Mouse (Mus musculus) ES-CJ7 (cell line): ENCODE results near the gene Mrs2.

Experiments used
- DNase-seq: peaks from one replicate; pipeline ENCODE4 v3.0.0; 2011; ENCODE audit warnings: low read depth, low spot score

Gene Mrs2

DNA sequence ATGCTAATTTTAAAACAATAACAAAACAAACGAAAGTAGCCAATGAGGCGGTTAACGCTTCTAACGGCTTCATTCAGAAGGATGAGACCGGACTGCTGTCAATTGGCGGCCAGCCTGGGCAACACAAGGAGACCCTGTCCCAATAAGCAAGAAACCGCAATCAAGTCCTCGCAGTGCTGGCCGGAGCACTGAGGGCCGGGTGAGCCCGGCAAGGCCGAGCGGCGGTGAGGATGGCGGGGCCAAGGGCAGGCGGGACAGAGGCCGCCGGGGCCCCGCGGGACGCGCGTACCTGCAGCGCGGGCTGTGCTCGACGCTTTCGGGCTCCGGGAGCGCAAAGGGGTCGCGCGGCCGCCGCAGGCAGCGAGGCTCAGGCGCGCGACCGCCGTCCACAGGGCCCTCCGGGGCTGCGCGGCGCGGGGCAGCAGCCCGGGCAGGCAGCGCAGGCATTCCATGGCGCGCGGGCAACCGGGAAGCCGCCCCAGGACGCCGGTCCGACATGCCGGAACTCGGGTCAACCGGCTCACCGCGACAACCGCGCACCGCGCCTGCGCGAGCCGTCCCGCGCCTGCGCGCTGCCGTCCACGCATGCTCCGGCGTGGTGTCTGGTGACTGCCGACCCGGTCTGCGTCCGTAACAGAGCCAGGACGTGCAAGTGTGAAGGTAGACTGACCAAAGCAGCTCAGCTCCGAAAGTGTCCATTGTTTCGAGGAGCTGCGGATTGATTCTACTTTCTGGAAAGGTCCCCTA is at the start of gene Mrs2:
Gene Mrs2, minus strand, starts transcription at position 587 of the 747 bp plus-strand sequence.
- peak; percentile 86 for DNase-seq

DNA sequence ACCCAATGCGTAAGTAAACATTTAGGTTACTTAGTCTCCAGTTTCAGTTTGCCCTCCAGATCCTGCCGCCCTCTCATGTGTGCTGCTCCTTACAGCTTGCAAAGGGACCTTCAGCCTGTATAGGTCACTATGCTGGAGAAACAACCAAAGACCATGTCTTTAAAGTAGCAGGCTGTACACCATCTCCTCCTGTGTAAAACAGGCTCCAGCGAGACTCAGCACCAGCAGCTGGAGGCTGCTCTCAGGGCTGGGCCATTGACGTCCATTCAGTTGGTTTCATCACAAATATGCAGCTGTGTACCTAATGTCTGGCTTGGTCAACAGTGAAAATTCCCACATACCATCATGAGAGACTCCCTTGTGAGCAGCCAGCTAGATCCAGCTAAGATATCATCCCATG is 49.6 kb upstream of the Mrs2 start:
- DNase-seq, result no peak

DNA sequence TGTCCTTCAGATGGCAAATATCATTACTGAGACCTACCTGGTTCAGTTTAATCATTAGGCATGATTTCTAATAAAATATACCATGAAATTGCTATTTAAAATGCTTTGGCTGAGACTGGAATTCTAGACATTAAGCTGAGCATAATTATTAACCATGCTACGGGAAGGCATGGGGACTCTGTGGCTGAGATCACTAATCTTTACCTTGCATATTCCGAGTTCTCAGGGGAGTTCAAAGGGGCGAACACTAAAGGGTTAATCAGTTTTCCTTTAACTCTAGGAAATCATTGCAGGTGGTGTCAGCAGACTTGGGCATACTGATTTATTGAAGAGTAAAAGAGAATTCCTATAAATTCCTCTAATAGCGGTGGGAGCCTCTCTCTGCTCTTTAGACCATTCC is 47.0 kb upstream of the Mrs2 start:
- DNase-seq, result no peak

DNA sequence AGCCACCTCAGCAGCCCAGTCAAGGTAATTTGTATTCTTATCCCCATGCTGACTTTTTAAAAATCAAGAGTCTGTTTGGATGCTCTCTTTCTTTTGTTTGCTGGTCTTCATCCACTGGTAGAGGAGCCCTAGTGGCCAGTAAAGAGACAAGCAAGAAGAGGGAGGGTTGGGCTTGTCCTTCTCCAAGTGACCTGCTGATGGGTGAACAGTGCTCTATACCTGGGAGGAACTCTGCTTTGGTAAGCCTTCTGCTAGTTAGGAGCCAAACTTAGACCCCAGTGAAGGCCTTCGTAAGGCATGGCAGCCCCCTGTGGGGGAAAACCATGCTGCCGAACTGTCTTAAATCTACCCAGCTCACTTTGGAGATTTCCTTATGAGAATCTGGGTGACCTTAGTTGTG is 46.5 kb upstream of the Mrs2 start:
- DNase-seq, result no peak

DNA sequence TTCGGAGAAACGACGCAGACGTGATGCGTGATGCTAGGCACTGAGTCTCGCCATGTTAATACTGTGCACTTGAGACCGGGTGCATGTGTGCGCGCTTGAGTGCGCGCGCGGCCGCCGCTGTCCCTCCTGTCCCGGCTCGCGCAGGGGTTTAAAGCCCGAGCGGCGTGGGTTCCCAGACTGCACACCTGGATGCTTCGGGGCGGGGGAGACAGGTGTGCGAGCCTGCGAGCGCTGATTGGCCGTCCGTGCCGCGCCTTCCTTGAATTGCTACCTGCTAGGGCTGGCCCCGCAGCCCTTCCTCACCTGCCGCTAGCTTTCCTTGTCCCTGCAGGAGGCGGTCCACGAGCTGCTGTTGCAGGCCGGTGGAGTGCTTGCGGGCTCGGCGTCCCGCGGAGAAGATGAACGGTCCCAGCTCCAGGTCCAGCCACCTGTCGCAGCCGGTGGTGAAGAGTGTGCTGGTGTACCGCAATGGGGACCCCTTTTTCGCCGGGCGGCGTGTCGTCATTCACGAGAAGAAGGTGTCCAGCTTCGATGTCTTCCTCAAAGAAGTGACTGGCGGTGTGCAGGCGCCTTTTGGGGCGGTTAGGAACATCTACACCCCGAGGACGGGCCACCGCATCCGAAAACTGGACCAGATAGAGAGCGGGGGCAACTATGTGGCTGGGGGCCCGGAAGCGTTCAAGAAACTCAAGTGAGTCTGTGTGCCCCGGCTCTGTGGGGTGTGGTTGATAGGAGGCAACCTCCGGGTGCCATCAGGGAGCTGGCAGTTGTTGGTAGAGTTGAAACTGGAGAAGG is 35.9 kb upstream of the Mrs2 start, which contains the start of gene Dcdc2a:
Gene Dcdc2a, plus strand, starts transcription at position 132 of the 795 bp plus-strand sequence.
- DNase-seq, result peak; percentile 34

DNA sequence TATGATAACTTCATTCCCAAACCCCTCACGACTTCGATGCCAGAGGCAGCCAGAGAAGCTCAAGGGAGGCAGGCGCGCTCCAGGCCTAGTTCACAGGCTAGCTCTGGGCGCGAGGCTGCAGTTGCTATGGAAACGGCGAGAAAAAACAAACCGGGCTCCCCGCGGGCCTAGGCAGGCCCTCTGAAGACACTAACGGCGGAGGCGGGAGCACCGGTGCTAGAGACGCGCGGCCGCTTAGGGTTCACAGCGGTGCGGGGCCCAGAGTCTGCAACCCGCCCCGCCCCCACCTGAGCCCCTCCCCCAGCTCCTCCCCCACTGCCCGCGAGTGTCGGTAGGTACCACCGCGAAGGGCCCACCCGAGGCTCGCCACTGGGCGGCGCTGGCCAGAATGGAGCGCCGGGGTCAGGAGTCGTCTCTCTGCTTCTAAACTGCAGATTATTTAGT is 35.0 kb upstream of the Mrs2 start:
- DNase-seq, result peak; percentile 73

DNA sequence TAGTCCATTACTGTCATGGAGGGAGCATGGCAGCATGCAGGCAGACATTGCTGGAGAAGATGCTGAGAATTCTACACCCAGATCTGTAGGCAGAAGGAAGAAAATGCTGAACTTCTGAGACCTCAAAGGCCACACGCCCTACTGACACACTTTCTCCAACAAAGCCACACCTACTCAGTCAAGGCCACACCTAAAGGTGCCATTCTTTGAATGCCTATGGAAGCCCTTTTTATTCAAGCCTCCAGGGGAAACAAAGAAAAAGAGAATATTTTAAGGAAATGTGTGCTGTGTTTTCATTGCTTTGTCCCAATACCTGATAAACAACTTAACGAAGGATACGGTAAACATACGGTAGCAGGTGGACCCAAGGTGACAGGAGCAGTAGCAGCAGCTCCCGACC is 32.5 kb upstream of the Mrs2 start:
- peak; percentile 28 for DNase-seq

DNA sequence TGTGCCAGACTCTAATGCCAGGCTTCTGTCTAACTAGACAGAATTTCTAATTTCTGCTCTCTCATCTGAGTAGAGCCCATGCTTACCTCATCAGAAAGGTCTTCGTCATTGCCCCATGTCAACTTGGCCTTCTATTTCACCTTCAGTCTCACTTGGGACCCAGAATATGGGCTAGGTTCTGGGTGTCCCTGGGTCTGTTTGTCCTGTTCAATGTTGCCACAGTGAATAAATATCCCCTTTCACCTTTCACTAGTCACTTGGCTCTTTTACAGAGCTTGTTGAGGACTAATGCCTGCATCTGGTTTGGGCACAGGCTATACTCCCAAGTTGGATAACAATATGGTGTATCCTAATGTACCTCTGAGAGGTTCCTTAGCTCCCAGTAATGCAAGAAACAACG is 19.3 kb upstream of the Mrs2 start:
- no peak for DNase-seq

DNA sequence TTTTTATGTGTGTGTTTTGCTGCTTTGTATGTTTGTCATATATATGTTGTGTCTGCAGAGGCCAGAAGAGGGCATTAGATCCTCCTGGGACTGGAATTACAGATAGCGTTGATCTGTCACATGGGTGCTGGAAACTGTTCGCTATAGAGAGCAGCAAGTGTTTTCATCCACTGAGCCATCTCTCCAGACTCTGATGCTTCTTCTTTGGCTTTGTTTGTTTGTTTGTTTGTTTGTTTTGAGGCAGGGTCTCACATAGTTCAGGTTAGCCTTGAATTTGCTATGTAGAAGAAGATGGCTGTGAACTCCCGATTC is 6.9 kb upstream of the Mrs2 start:
- peak; percentile 16 for DNase-seq

DNA sequence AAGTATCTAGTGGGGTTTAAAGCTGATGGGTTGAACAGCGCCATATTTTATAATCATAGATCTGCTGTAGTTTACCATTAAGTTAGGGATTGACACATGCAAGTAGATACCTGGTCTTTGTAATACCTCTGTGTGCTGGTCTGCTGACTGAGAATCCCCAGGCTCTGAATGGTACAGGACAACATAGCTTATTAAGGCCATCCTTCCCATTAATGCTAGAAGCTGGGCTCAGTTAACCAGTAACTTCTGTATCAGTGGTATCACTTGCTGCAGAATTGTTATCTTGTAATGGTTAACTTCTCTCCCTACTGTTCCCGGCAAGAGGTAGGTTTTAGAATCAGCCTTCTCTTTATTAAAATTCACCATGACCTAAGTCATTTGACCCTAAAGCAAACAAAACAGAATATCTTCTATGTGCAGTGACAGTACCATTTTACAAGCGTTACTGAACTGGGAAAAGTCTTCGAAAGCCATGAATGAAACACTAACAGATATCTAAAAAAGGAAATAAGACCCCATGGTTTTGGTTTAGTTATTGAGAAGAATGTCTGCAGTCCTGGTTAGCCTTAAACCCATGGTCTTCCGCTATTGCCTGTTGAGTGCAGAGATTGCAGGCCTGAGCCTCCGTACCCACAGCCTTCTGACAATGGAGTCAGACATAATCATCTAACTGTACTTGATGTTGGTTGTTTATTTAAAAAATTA is 6.4 kb upstream of the Mrs2 start:
- DNase-seq, result no peak

DNA sequence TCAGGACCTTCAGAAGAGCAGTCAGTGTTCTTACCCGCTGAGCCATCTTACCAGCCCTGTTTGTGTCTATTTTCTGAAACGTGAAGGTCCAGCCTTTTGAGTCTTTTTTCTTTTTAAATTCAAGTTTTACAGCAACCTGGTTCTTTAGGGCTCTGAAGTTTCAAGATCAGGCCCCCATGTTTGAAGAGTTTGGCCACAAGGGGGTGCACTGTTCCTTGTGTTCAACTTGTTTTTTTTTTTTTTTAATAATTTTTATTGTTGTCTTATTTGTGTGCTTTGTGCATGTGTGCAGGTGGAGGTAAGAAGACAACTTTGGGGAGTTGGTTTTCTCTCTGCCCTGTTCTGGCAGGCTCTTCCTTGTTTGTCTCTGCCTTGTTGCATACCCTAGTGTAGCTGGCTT is 4.5 kb upstream of the Mrs2 start:
- DNase-seq, result peak; percentile 33

DNA sequence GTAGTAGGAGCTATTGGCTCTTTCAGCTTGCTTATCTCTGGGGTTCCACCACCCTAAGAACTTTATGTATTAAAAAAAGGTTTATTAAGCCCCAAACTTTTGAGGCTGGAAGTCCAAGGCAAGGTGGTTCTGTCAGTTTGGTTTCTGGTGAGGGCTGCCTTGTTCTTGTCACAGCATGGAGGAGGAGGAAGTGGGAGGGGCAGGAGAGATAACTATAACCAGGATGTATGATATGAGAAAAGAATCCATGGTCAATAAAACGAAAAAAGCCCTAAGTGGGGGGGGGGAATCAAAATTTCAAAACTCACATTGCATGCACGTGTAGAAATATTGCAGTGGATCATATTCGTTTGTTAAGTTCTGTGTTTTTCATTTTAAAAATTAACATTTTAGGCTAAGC is 3.0 kb upstream of the Mrs2 start:
- no peak for DNase-seq

DNA sequence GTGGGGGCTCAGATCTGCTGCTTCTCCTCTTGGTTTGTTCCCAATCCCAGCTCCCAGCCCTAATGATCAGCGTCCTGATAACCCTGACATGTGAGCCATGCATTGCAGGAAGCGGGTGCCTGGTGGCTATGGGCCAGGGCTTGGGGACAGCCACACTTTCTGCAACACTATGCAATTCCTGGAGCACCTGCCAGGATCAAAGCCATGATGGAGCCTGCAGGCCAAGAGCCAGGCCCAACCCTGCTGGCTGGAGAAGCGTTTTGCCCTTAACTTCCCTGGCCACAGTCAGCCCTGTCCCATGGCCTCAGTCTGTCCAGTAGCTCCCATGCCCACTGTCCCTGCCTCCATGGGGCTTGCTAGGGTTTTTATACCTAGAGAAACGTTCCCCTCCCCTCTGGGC is 2.2 kb upstream of the Mrs2 start:
- DNase-seq, result no peak

DNA sequence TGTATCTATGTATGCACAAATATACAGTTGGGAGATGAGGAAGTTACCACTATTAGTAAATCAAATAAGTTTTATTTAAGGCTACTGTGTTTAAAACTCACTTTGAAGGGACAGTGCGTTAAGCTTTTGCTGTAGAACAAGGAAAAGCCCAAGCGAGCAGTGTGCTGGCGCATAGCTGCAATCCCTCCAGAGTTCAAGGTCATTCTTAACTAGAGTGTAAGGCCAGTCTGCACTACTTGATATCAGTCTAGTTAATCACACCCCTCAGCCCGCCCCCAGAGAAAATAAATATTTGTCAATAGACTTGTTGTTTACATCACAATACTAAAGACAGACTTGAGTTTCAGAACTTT is 337 bp upstream of the Mrs2 start:
- no peak for DNase-seq

DNA sequence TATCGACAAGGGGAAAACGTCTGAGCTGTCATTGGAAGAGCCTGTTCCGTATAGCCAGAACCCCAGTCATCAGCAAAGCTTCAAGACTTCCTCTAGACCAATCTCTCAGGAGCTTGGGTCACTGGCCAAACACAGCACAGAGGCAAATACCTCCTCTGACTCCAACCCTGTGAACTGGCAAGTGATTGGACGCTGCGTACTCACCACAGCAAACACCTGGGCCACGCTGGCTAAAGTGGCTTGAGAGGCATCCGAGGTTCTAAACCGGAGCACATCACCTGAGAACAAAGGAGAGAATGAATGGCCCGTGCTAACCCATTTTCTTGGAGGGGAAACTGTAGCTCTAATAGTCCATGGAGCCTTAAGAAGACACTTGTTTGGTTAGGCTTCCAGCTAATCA is 1.9 kb downstream of the Mrs2 start:
- no peak for DNase-seq

DNA sequence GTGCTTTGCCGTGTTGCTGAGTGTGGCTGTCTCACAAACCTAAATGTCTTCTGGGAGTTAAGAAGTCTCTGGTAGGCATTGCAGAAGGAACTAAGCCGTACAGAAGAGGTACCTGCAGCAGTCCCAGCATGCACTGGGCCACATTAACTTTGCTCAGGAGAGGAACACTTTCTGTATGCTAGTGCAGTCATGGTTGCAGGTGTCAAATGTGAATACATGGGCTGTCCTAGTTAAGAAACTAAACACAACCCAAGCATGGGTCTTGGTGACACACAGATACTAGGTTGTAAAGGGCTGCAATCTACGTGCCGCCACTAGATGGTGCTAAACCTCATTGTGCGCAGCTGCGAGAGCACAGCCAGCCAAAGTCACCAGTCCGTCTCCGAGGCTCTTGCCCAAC is 13.1 kb downstream of the Mrs2 start:
- no peak for DNase-seq

DNA sequence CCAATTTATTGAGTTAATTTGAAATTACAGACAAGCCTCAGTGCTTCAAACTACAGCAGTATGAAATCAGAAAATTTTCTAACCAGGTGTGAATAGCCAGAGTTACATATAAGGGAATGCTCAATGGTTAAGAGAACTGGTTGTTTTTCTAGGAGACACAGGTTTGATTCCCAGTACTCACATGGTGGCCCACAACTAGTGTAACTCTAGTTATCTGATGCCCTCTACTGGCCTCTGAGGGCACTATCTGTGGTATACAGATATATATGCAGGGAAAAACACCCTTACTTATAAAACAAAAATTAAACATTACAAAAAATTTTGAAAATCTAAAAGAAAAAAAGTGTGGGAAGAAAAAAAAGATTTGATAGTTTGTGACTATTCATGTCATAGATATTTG is 17.2 kb downstream of the Mrs2 start:
- peak; percentile 29 for DNase-seq

DNA sequence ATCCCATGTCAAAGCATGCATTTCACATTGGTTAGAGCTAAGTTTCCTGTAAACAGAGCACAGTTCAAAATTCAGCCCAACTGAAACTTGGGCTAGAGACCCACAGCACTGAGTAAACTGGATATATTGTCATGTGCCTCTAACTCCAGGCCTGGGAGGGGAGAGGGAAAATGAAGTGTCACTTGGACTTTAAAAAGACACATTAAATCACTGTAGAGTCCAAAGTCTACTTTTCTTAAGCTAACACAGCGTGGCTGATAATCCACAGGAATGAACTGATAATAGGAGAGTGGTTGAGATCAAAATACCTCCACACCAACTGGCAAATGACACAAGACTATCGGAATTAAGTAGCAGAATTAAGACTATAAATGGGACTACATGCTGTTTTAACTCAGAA is 20.6 kb downstream of the Mrs2 start:
- no peak for DNase-seq

DNA sequence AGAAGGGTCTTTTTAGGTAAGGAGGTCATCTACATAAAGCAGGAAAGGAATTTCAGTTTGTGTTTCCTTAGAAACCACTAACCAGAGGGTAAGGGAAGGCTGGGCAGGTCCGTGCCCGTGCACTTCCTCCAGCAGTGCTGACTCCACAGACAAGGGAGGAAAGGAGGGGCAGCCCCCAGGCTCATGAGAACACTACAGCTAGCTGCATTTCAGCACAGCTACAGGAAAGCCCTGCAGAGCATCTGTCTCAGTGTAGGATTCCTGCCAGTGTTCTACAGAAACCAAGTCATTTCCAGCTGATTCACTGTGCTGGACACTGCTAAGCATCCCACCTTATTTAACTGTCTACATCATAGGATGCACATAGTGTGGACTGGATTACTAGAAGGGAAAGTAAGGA is 27.0 kb downstream of the Mrs2 start:
- no peak for DNase-seq

DNA sequence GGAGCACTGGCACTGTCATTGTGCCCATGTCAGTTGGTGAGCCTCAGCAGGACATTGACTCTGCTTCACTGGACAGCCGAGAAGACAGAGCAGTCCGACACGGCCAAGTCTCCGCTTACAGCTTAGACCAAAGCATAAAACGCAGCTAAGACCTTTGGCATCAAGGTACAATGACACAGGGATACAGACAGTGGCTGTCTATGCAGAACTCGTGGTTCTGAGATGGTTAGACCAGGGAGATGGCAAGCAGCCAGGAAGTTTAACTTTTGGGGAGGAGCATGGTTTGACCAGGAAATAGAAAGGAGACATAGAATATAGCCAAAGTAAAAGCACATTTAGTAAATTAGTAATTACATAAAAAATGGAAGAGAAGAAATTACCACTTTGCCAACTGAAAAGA is 31.2 kb downstream of the Mrs2 start:
- no peak for DNase-seq

DNA sequence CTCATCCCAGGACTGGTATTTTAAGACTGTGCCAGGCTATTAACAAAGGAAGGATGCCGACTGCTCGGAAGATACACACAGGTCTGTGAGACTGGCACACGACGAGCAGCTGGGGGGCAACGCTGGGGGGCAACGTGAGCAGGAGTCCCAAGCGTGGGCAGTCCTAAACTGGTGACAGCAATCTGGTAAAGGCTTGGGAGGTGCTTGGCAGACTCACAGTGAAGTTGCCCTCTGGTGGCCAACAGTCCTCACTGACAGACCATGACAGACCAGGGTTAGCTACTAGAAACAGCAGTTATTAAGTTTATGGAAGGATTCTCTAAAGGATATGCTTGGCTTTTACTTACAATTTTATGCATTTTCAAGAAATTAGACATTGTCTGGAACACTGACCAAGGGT is 31.8 kb downstream of the Mrs2 start:
- DNase-seq, result peak; percentile 45

DNA sequence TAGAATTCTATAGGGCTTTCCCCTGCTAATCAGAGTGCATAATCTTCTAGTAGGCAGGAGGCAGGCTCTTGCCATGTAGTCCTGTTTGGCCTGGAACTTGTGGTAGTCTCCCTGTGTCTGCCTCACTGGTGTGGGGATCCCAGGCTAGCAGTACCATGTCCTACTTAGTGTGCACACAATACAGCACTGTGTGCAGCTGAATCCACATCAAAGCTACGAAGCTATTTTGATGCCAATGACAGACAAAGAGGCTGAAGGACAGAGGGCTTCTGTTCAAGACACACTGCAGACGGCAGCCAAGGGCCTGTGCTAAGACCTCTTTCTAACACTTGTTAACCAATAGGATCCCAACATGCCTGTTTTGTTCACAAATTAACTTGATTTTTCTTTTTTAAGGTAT is 34.7 kb downstream of the Mrs2 start:
- DNase-seq, result no peak

DNA sequence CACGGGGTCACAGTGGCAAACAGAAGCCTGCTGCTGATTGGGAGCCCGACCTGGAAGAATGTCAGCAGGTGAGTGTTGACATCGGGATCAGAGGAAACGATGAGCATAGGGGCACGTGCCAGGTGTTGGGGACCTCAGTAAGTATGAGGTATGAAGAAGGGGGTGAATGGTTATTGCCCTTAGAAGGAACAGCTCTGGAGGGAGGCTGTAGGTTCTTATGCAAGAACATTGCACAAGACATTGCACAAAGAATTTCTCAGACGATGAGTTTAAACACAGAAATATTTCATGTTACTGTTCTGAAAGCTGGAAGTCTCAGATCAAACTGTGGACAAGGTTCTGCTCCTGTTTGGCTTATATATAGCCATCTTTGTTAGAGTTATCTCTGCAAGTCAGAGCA is 39.1 kb downstream of the Mrs2 start:
- DNase-seq, result no peak
